Mouse (Mus musculus) limb, embryonic 10.5 days (tissue): ENCODE measurements around the gene Klhl5. TPM values are rescaled to one million over a fixed set of nuclear protein-coding genes. Genes with fewer than 3 reads are reported as not detected.
A peak's percentile ranks its signal among the peaks of the same experiment; 100 is the strongest.

Experiments used
- DNase-seq: peaks from one replicate; pipeline ENCODE4 v3.0.0-alpha.2; 2017; ENCODE audit warnings: low spot score
- H3K27ac ChIP-seq: fragments of 300-500 bp; sonication (generic); 2 replicates; pipeline ENCODE4 v1.5.1; 2016; ENCODE audit warnings: mild to moderate bottlenecking
- H3K27me3 ChIP-seq: fragments of 300-500 bp; sonication (generic); 2 replicates; pipeline ENCODE4 v1.6.1; 2016; ENCODE audit warnings: low read depth, mild to moderate bottlenecking; ENCODE audit not compliant: poor library complexity, severe bottlenecking
- H3K36me3 ChIP-seq: fragments of 300-500 bp; sonication (generic); 2 replicates; pipeline ENCODE4 v1.6.1; 2016; ENCODE audit warnings: mild to moderate bottlenecking, moderate library complexity
- H3K4me1 ChIP-seq: fragments of 300-500 bp; sonication (generic); 2 replicates; pipeline ENCODE4 v1.6.1; 2016
- H3K4me3 ChIP-seq: fragments of 300-500 bp; sonication (generic); 2 replicates; pipeline ENCODE4 v1.5.1; 2016; ENCODE audit warnings: mild to moderate bottlenecking, moderate library complexity
- H3K9me3 ChIP-seq: fragments of 300-500 bp; sonication (generic); replicated peaks from 2 replicates; pipeline ENCODE4 v1.6.1; 2016; ENCODE audit warnings: mild to moderate bottlenecking
- WGBS: fragments of 180-500 bp; shearing (Covaris S2); methylation state at CpG from one replicate; pipeline ENCODE4 v1.1.7; 2016; 5-methylcytosine and 5-hydroxymethylcytosine counted together
- polyA plus RNA-seq: library from polyadenylated mRNA; unstranded; fragments of >200 nt; fragmentation: Nextera tagmentation; extraction: Ambion mirVana; gene quantifications from 2 replicates; pipeline ENCODE4 v1.2.1, GENCODE M21; 2016

Gene Klhl5
- polyA plus RNA-seq, 1 experiment from 2014 or later: 13.0 TPM

- DNase-seq: no peak
- Histone ChIP-seq H3K36me3 (no peaks in the 10 kb centered on the region), H3K4me1 (no peaks in the 10 kb centered on the region), H3K9me3 (no peaks in the 10 kb centered on the region), H3K27ac (no peak overlapping the region), H3K27me3 (no peaks in the 10 kb centered on the region), H3K4me3 (no peak overlapping the region)
- 86% methylated on average over 9 of the region's 9 CpGs for WGBS
These were observed 27.5 kb upstream of the Klhl5 start for GRCm38 (mm10) chr5:65079881-65080280.

- Histone ChIP-seq H3K36me3 (no peaks in the 10 kb centered on the region), H3K9me3 (no peaks in the 10 kb centered on the region), H3K4me1 (no peaks in the 10 kb centered on the region), H3K27me3 (no peaks in the 10 kb centered on the region), H3K27ac (no peak overlapping the region), H3K4me3 (no peak overlapping the region)
- no peak for DNase-seq
- WGBS: 87% methylated on average over 4 of the region's 4 CpGs
These were observed 25.5 kb upstream of the Klhl5 start for GRCm38 (mm10) chr5:65081836-65082235.

GRCm38 (mm10) chr5:65086522-65086921 is 20.8 kb upstream of the Klhl5 start:
- Histone ChIP-seq H3K27ac (no peak overlapping the region), H3K4me1 (no peaks in the 10 kb centered on the region), H3K36me3 (no peaks in the 10 kb centered on the region), H3K9me3 (no peaks in the 10 kb centered on the region), H3K27me3 (no peaks in the 10 kb centered on the region), H3K4me3 (no peak overlapping the region)
- 90% methylated on average over 6 of the region's 6 CpGs for WGBS
- no peak for DNase-seq

GRCm38 (mm10) chr5:65089707-65090106 is 17.6 kb upstream of the Klhl5 start:
- H3K9me3 ChIP-seq: no peaks in the 10 kb centered on the region
- no peak overlapping the region for H3K4me3 ChIP-seq
- 86% methylated on average over 3 of the region's 3 CpGs for WGBS
- no peak overlapping the region for H3K27ac ChIP-seq
- DNase-seq: no peak
- H3K4me1 ChIP-seq: peaks cover 29% of the 10 kb centered on the region
- no peaks in the 10 kb centered on the region for H3K27me3 ChIP-seq
- no peaks in the 10 kb centered on the region for H3K36me3 ChIP-seq

- H3K9me3 ChIP-seq: no peaks in the 10 kb centered on the region
- H3K27ac ChIP-seq: no peak overlapping the region
- H3K4me1 ChIP-seq: peaks cover 29% of the 10 kb centered on the region
- no peaks in the 10 kb centered on the region for H3K36me3 ChIP-seq
- no peak for DNase-seq
- no peak overlapping the region for H3K4me3 ChIP-seq
- no peaks in the 10 kb centered on the region for H3K27me3 ChIP-seq
- 78% methylated on average over 11 of the region's 11 CpGs for WGBS
These were observed 16.0 kb upstream of the Klhl5 start for GRCm38 (mm10) chr5:65091184-65091858.

- H3K27me3 ChIP-seq: no peaks in the 10 kb centered on the region
- H3K4me1 ChIP-seq: peaks cover 29% of the 10 kb centered on the region
- no peak within 1 kb of the TSS for H3K4me3 ChIP-seq
- no peaks in the 10 kb centered on the region for H3K36me3 ChIP-seq
- H3K27ac ChIP-seq: peak within 1 kb of the TSS; percentile 31; the same call in 1 of the 2 replicates
- H3K9me3 ChIP-seq: no peaks in the 10 kb centered on the region
- 81% methylated on average over 5 of the region's 5 CpGs for WGBS
- no peak for DNase-seq
These were observed 15.4 kb upstream of the Klhl5 start, which contains the start of gene Tmem156 for GRCm38 (mm10) chr5:65091921-65092320. TSS of gene Tmem156 (minus strand) at chr5:65092132.

- Histone ChIP-seq H3K27ac (peak overlapping the region; percentile 59), H3K27me3 (no peaks in the 10 kb centered on the region), H3K36me3 (no peaks in the 10 kb centered on the region), H3K4me1 (peaks cover 29% of the 10 kb centered on the region), H3K9me3 (no peaks in the 10 kb centered on the region), H3K4me3 (no peak overlapping the region)
- DNase-seq: peak; percentile 65
These were observed 13.6 kb upstream of the Klhl5 start for GRCm38 (mm10) chr5:65093769-65094168.

GRCm38 (mm10) chr5:65094902-65095545 is 12.3 kb upstream of the Klhl5 start:
- Histone ChIP-seq H3K27ac (0 out of 2 replicates have a peak overlapping the region, but pooled peaks have one; percentile 59), H3K9me3 (no peaks in the 10 kb centered on the region), H3K4me3 (no peak overlapping the region), H3K36me3 (no peaks in the 10 kb centered on the region), H3K27me3 (no peaks in the 10 kb centered on the region), H3K4me1 (peaks cover 29% of the 10 kb centered on the region)
- WGBS: 89% methylated on average over 7 of the region's 7 CpGs
- no peak for DNase-seq

GRCm38 (mm10) chr5:65096082-65096481 is 11.3 kb upstream of the Klhl5 start:
- H3K4me3 ChIP-seq: no peak overlapping the region
- H3K27me3 ChIP-seq: no peaks in the 10 kb centered on the region
- H3K4me1 ChIP-seq: peaks cover 29% of the 10 kb centered on the region
- H3K27ac ChIP-seq: no peak overlapping the region
- no peaks in the 10 kb centered on the region for H3K36me3 ChIP-seq
- H3K9me3 ChIP-seq: no peaks in the 10 kb centered on the region
- DNase-seq: no peak
- WGBS: 89% methylated on average over 3 of the region's 3 CpGs

- H3K9me3 ChIP-seq: no peaks in the 10 kb centered on the region
- WGBS: 82% methylated on average over 3 of the region's 3 CpGs
- H3K4me3 ChIP-seq: no peak overlapping the region
- no peak overlapping the region for H3K27ac ChIP-seq
- no peaks in the 10 kb centered on the region for H3K36me3 ChIP-seq
- H3K4me1 ChIP-seq: peaks cover 28% of the 10 kb centered on the region
- H3K27me3 ChIP-seq: no peaks in the 10 kb centered on the region
- no peak for DNase-seq
These were observed 10.5 kb upstream of the Klhl5 start for GRCm38 (mm10) chr5:65096805-65097204.

GRCm38 (mm10) chr5:65097457-65097856 is 9.9 kb upstream of the Klhl5 start:
- 93% methylated on average over 5 of the region's 5 CpGs for WGBS
- no peak for DNase-seq
- no peak overlapping the region for H3K27ac ChIP-seq
- H3K9me3 ChIP-seq: no peaks in the 10 kb centered on the region
- no peak overlapping the region for H3K4me3 ChIP-seq
- H3K36me3 ChIP-seq: no peaks in the 10 kb centered on the region
- peaks cover 28% of the 10 kb centered on the region for H3K4me1 ChIP-seq
- no peaks in the 10 kb centered on the region for H3K27me3 ChIP-seq

GRCm38 (mm10) chr5:65100002-65100401 is 7.3 kb upstream of the Klhl5 start:
- no peak overlapping the region for H3K4me3 ChIP-seq

GRCm38 (mm10) chr5:65101209-65101608 is 6.1 kb upstream of the Klhl5 start:
- Histone ChIP-seq H3K9me3 (no peaks in the 10 kb centered on the region), H3K4me1 (peaks cover 19% of the 10 kb centered on the region), H3K27me3 (no peaks in the 10 kb centered on the region), H3K4me3 (no peak overlapping the region), H3K27ac (no peak overlapping the region), H3K36me3 (no peaks in the 10 kb centered on the region)
- 91% methylated on average over 5 of the region's 5 CpGs for WGBS
- no peak for DNase-seq

More at GRCm38 (mm10) chr5:65100002-65100401, 7.3 kb upstream of the Klhl5 start:
- no peaks in the 10 kb centered on the region for H3K9me3 ChIP-seq
- no peaks in the 10 kb centered on the region for H3K36me3 ChIP-seq
- WGBS: 78% methylated on average over 11 of the region's 11 CpGs
- H3K27ac ChIP-seq: no peak overlapping the region
- H3K27me3 ChIP-seq: no peaks in the 10 kb centered on the region
- no peak for DNase-seq
- H3K4me1 ChIP-seq: peaks cover 19% of the 10 kb centered on the region
